Mouse (Mus musculus) heart, postnatal 36 days (tissue): ENCODE measurements around the gene Mfap1a. TPM values are rescaled to one million over a fixed set of nuclear protein-coding genes. Genes with fewer than 3 reads are reported as not detected.
A peak's percentile ranks its signal among the peaks of the same experiment; 100 is the strongest.
"Not testable (repeated sequence)": the region's sequence is repeated elsewhere in the genome, so short reads cannot be mapped to it uniquely, and the experiment has no call there.

Source experiments
- DNase-seq, 2 experiments: peaks; one replicate each; pipeline ENCODE4 v3.0.0; 2021 to 2022
- intact Hi-C: fragments of 180-260 bp; cut with DNase I; formaldehyde crosslinking; loops from one replicate; pipeline ENCODE4 v1.15.1; 2025
- total RNA-seq, 2 experiments: library from RNA; stranded (reverse); gene quantifications; 2 replicates each; pipeline ENCODE4 v1.2.3; 2021

The Mfap1a gene
- total RNA-seq: 10 to 100 TPM; 28.6 to 34.1 TPM

DNA sequence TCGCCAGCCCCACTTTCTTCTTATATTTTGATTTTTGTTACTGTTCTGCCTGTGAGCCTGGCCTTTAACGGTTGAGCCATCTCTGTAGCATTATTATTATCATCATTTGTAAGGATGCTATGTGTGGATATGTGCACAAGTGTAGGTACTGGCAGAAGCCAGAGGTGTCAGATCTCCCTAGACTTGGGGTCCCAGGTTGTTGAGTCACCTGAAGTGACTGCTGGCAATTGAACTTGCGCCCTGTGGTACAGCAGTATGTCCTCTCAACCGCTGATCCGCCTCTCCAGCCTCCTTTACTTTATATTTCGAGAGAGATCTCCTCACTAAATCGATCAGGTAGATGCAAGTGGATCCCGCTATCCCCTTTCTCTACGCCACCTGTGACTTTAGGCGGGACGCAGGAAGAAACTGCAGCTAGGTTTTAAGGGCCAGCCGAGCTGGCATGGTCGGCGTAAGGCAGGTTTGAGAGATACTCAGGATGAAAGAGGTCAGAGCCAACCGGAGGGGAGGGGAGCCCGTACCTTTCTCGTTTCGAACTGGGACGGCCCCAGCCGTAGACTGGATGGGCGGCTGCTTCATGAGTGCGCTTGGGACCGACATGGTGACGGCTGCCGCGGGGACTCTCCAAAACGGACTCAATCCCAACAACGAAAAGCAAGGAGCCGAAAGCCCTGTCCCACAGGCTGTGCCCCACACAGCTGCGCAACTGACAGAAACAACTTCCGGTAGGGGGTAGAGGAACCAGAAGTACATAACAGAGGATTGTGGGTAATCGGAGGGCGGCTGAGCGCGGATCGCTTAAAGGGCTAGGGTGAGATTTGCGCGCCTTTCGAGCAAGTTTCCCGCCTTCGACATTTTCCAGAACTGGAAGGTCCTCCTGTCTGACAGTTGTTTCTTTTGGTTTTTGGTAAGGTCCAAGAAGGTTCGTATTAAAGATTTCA lies at the start of gene Mfap1a, which contains the start of gene Wdr76:
Gene Mfap1a (minus strand): TSS at position 724 of the 941 bp plus-strand sequence.
Gene Wdr76 (plus strand): TSS at position 782 of the 941 bp plus-strand sequence.
- DNase-seq: peak; percentile 77 to 82
- intact Hi-C loops: loop anchor here (5.0 kb wide), 1 partner anchor 34 kb away; the partner anchor contains the start of gene Mfap1b

GRCm38 (mm10) chr2:121551271-121551670 lies 44.8 kb upstream of the Mfap1a start:
- intact Hi-C loops: no loop called here
- DNase-seq: peak; percentile 50 to 53

- intact Hi-C loops: no loop called here
- peak; percentile 35 to 62 for DNase-seq
These were observed 43.2 kb upstream of the Mfap1a start for GRCm38 (mm10) chr2:121549630-121550029.

GRCm38 (mm10) chr2:121544829-121545228 lies 38.4 kb upstream of the Mfap1a start:
- DNase-seq: no peak
- intact Hi-C loops: no loop called here

GRCm38 (mm10) chr2:121525056-121525455 lies 18.6 kb upstream of the Mfap1a start:
- intact Hi-C loops: no loop called here
- no peak for DNase-seq

GRCm38 (mm10) chr2:121522830-121523229 lies 16.4 kb upstream of the Mfap1a start:
- intact Hi-C loops, DNase-seq: not testable (repeated sequence)

DNA sequence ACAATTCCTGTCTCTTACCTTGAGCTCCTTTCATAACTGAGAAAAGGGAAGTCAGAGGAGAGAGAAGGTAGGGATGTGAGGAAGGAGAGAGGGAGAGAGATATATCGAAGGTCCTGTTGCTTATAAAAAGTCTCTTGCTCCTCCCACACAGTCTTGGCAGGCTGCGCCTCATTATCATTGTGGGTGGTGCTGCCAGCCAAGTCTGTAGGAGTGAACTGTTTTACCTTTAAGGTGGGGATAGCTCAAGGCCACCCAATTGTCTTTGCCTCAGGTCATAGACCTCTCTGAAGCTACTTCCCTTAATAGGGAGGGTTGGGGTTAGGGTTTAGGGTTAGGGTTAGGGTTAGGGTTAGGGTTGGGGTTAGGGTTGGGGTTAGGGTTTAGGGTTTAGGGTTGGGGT lies 15.5 kb upstream of the Mfap1a start:
- no peak for DNase-seq
- intact Hi-C loops: no loop called here

- intact Hi-C loops: loop anchor here (1.0 kb wide), 1 partner anchor 42 kb away; no protein-coding TSS in a partner anchor
- not testable (repeated sequence) for DNase-seq
These were observed 12.2 kb upstream of the Mfap1a start for GRCm38 (mm10) chr2:121518711-121519110.

DNA sequence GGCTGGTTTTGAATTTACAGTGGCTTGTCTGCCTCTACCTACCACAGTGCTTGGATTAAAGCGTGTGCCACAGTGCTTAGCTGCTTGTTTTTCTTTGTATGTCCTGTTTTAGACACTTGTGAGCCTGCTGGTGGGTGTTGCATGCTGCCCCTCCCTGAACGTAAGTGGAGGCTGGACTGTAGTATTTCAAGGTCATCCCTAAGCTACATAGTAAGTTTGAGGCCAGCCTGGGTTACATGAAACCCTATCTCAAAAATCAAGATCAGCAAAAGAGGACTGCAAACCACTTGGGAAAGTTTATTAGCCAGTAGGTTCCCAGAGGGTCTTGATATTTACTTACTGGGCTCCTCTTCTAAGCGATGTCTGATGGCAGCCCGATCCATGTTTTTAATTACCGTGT lies 11.6 kb upstream of the Mfap1a start:
- intact Hi-C loops: no loop called here

GRCm38 (mm10) chr2:121514211-121514610 lies 7.7 kb upstream of the Mfap1a start:
- no peak for DNase-seq
- intact Hi-C loops: no loop called here

More for the DNA sequence above, 11.6 kb upstream of the Mfap1a start:
- no peak for DNase-seq

GRCm38 (mm10) chr2:121512991-121513765 lies 6.7 kb upstream of the Mfap1a start:
- DNase-seq, intact Hi-C loops: not testable (repeated sequence)

GRCm38 (mm10) chr2:121511401-121511800 lies 4.9 kb upstream of the Mfap1a start:
- intact Hi-C loops: no loop called here

GRCm38 (mm10) chr2:121509584-121509983 lies 3.1 kb upstream of the Mfap1a start:
- intact Hi-C loops: loop anchor here (5.0 kb wide), 1 partner anchor 37 kb away; the partner anchor contains the start of gene Mfap1b
- DNase-seq: peak; percentile 63 to 74

More at GRCm38 (mm10) chr2:121511401-121511800, 4.9 kb upstream of the Mfap1a start:
- DNase-seq: no peak

DNA sequence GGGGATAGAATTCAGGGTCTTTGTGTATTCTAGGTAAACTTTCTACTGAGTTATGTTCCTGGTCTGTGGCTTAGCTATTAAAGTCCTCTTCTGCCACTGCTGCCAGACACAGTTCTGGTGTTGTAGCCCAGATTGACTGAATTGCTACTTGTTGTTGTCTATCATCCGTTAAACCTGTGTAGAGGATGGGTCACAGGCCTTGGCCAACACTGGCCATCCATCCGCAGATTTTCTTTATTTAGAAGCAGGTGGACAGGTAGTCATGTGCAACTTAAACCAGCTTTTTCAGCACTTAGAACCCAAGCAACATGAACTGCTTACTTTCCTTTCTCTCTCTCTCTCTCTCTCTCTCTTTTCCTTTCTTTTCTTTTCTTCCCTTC lies 1.5 kb upstream of the Mfap1a start:
- no peak for DNase-seq
- intact Hi-C loops: loop anchor here (5.0 kb wide), 1 partner anchor 36 kb away; the partner anchor contains the start of gene Mfap1b

DNA sequence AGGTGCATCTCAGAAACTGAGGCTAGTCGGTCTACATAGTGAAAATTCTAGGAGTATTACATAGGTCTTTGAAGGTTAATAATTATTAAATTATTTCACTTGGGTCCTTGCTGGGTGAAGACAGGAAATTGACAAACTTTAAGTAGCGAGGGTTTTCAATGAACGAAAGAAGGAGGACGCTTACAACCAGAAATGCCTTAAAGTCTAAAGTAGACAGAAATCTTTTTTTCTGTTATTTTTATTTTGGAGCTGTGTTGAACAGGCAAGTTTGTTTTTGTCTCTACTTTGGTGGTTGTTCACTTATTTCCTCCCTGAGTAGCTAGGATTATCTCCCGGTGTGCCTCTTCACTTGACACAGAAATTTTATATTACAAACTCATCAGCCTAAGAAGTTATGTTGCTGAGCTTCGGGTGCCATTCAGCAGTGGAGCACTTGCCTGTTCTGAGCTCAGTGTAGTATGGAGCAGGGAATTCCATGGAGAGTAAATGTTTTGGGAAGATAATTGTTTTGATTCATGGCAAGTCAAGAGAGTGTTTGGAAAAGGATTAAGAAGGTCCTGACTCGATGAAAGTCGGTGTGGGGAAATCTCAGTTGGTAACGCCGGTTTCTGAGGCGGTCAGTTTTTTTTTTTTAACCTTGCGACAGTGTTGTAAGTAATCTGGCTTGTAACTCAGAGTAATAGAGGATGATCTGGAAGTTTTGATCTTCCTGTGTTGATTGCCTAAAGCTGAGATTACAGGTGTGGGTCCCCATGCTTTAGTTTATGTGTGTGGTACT lies 897 bp upstream of the Mfap1a start:
- DNase-seq: no peak
- intact Hi-C loops: loop anchor here (5.0 kb wide), 1 partner anchor 35 kb away; the partner anchor contains the start of gene Mfap1b

GRCm38 (mm10) chr2:121501550-121501949 lies 4.9 kb downstream of the Mfap1a start:
- intact Hi-C loops, DNase-seq: not testable (repeated sequence)

- intact Hi-C loops, DNase-seq: not testable (repeated sequence)
These were observed 22.1 kb downstream of the Mfap1a start for GRCm38 (mm10) chr2:121484403-121484802.

DNA sequence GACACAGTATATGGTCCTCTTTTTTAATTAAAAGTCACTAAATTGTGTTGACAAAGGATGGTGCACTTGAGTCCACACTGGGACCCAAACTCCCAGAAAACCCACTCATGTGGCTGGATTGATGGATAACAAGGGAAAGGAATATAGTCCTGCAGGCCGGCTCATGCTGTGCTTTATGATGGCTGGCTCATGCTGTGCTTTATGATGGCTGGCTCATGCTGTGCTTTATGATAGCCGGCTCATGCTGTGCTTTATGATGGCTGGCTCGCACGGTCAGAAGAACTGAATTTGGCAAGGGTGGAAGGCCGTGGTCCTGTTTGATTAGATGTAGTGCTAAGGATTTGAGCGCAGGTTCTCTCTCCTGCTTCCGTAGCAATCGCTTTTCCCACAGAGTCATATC lies 22.9 kb downstream of the Mfap1a start:
- intact Hi-C loops: no loop called here
- no peak for DNase-seq

- DNase-seq, intact Hi-C loops: not testable (repeated sequence)
These were observed 25.5 kb downstream of the Mfap1a start for GRCm38 (mm10) chr2:121480916-121481315.

DNA sequence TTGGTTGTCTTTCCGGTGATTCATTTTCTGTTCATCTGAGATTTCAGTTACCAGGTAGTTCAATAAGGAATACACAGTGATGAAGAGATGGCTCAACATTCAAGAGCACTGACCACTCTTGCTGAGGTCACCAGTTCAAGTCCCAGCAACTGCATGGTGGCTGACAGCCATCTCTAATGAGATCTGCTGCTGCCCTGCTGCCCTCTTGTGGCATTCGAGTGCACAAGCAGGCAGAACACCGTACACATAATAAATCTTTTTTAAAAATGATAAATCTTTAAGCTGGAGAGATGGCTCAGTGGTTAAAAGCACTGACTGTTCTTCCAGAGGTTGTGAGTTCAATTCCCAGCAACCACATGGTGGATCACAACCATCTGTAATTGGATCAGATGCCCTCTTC lies 26.0 kb downstream of the Mfap1a start:
- peak in 1 of 2 experiments; percentile 9 for DNase-seq
- intact Hi-C loops: no loop called here
